Mouse (Mus musculus) kidney, adult 11 months (tissue): ENCODE results near the gene BC107364.
"Not testable (repeated sequence)": the region's sequence is repeated elsewhere in the genome, so short reads cannot be mapped to it uniquely, and the experiment has no call there.

Experiments
- DNase-seq: peaks from one replicate; pipeline ENCODE4 v3.0.0; 2022

The BC107364 gene

GRCm38 (mm10) chr3:96410966-96411365 lies 41.1 kb downstream of the BC107364 start:
- DNase-seq = no peak

- DNase-seq = no peak
Measured at GRCm38 (mm10) chr3:96409701-96410246, 42.3 kb downstream of the BC107364 start.

- not testable (repeated sequence) for DNase-seq
Measured at GRCm38 (mm10) chr3:96408111-96408510, 44.0 kb downstream of the BC107364 start.

GRCm38 (mm10) chr3:96405541-96406503 lies 46.3 kb downstream of the BC107364 start:
- DNase-seq = no peak

- DNase-seq = no peak
Measured at GRCm38 (mm10) chr3:96405004-96405403, 47.1 kb downstream of the BC107364 start.

- DNase-seq = no peak
Measured at GRCm38 (mm10) chr3:96404450-96404849, 47.7 kb downstream of the BC107364 start.

GRCm38 (mm10) chr3:96403016-96403415 lies 49.1 kb downstream of the BC107364 start:
- DNase-seq = no peak

GRCm38 (mm10) chr3:96401832-96402501 lies 50.1 kb downstream of the BC107364 start:
- no peak for DNase-seq

- no peak for DNase-seq
Measured at GRCm38 (mm10) chr3:96401474-96401831, 50.7 kb downstream of the BC107364 start.

- no peak for DNase-seq
Measured at GRCm38 (mm10) chr3:96398911-96399310, 53.2 kb downstream of the BC107364 start.

- DNase-seq = no peak
Measured at GRCm38 (mm10) chr3:96396857-96397256, 55.2 kb downstream of the BC107364 start.

DNA sequence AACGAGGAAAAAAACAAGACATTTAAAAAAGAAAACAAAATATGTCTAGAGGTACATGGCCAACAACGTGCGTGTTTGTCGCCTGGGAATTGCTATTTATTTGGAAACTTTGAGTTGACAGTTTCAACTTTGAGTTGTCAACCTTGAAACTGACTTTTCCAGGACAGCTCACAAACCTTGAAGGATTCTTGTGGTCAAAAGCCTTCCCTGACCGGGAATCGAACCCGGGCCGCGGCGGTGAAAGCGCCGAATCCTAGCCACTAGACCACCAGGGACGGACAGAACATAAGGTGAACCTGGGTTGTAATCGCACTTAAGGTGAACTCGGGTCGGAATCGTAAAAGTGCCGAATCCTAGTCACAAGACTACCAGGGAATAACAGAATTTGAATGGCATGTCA lies 64.9 kb downstream of the BC107364 start:
- DNase-seq = not testable (repeated sequence)
